Mouse (Mus musculus) forebrain, embryonic 11.5 days (tissue): ENCODE measurements at regions not wholly inside any gene's neighbourhood (a gene's known extent, or its start where the extent isn't known, plus 50 kb on each side); places are given as distances from the start of the nearest gene placed in this dataset.

Experiments
- ATAC-seq: fragments of 200-750 bp; cut with Nextera tagmentation; replicated peaks from 2 replicates; pipeline ENCODE4 v1.8.0; 2017; ENCODE audit warnings: moderate TSS enrichment; ENCODE audit not compliant: low FRiP score
- DNase-seq: peaks from one replicate; pipeline ENCODE4 v3.0.0-alpha.2; 2017; ENCODE audit warnings: low spot score
- H3K27ac ChIP-seq: fragments of 300-500 bp; sonication (generic); 2 replicates; pipeline ENCODE4 v1.5.1; 2014; ENCODE audit warnings: low read depth, low read length
- H3K27me3 ChIP-seq: fragments of 300-500 bp; sonication (generic); 2 replicates; pipeline ENCODE4 v1.6.1; 2014; ENCODE audit warnings: mild to moderate bottlenecking, low read length, mixed read lengths; ENCODE audit not compliant: control insufficient read depth, insufficient read depth
- H3K36me3 ChIP-seq: fragments of 300-500 bp; sonication (generic); 2 replicates; pipeline ENCODE4 v1.6.1; 2014; ENCODE audit warnings: mild to moderate bottlenecking, low read length, moderate library complexity, mixed read lengths; ENCODE audit not compliant: control insufficient read depth, insufficient read depth
- H3K4me1 ChIP-seq: fragments of 300-500 bp; sonication (generic); replicated peaks from 2 replicates; pipeline ENCODE4 v1.6.1; 2014; ENCODE audit warnings: low read length, mixed read lengths; ENCODE audit not compliant: control insufficient read depth, insufficient read depth
- H3K4me2 ChIP-seq: fragments of 300-500 bp; sonication (generic); 2 replicates; pipeline ENCODE4 v1.6.1; 2014; ENCODE audit warnings: low read depth, mild to moderate bottlenecking, low read length, moderate library complexity, mixed read lengths; ENCODE audit not compliant: severe bottlenecking
- H3K4me3 ChIP-seq: fragments of 300-500 bp; sonication (generic); 2 replicates; pipeline ENCODE4 v1.5.1; 2014; ENCODE audit warnings: low read depth, low read length
- H3K9ac ChIP-seq: fragments of 300-500 bp; sonication (generic); 2 replicates; pipeline ENCODE4 v1.6.1; 2014; ENCODE audit warnings: low read length
- H3K9me3 ChIP-seq: fragments of 300-500 bp; sonication (generic); 2 replicates; pipeline ENCODE4 v1.6.1; 2016; ENCODE audit warnings: low read length, mixed read lengths; ENCODE audit not compliant: control insufficient read depth
- WGBS: fragments of 180-500 bp; shearing (Covaris S2); extraction: QIAGEN DNeasy Blood & Tissue Kit; methylation state at CpG from one replicate; pipeline ENCODE4 v1.1.7; 2014; 5-methylcytosine and 5-hydroxymethylcytosine counted together

DNA sequence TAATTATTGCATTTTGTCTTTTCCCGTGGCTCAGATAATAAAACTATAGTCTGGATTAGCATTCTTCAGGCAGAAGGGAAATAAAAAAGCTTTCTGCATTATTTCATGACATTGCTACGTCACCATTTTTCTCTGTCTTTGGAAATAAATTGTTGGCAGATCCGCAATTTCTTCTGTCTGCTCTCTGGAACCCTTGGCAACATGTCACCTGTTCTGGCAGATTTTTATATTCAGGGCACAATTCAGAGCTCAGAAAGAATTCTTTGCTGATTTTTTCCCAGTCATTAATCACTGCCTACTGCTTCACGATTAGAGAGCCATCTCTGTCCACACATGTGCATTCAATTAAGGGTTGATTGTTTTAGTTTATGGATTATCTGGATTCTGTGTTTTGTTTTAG is 460.5 kb downstream of the Cdh8 start:
- ATAC-seq (no peak), DNase-seq (no peak)
- Histone ChIP-seq H3K27ac (no peak overlapping the region), H3K27me3 (no peaks in the 10 kb centered on the region), H3K9ac (no peak overlapping the region), H3K36me3 (no peaks in the 10 kb centered on the region), H3K4me2 (no peak overlapping the region), H3K9me3 (no peaks in the 10 kb centered on the region), H3K4me1 (no peaks in the 10 kb centered on the region), H3K4me3 (no peak overlapping the region)
- WGBS, result 61% methylated on average over 4 of the region's 4 CpGs

GRCm38 (mm10) chr8:98913159-98913777 is 503.0 kb downstream of the Cdh8 start:
- no peaks in the 10 kb centered on the region for H3K36me3 ChIP-seq
- no peak overlapping the region for H3K9ac ChIP-seq
- WGBS, result 72% methylated on average over 3 of the region's 3 CpGs
- H3K27me3 ChIP-seq, result no peaks in the 10 kb centered on the region
- no peak overlapping the region for H3K4me3 ChIP-seq
- no peaks in the 10 kb centered on the region for H3K4me1 ChIP-seq
- H3K4me2 ChIP-seq, result no peak overlapping the region
- H3K27ac ChIP-seq, result no peak overlapping the region
- ATAC-seq (no peak), DNase-seq (no peak)
- no peaks in the 10 kb centered on the region for H3K9me3 ChIP-seq

GRCm38 (mm10) chr8:98893331-98893730 is 522.9 kb downstream of the Cdh8 start:
- H3K4me3 ChIP-seq, result no peak overlapping the region
- H3K36me3 ChIP-seq, result no peaks in the 10 kb centered on the region
- no peaks in the 10 kb centered on the region for H3K27me3 ChIP-seq
- no peaks in the 10 kb centered on the region for H3K9me3 ChIP-seq
- H3K4me1 ChIP-seq, result no peaks in the 10 kb centered on the region
- DNase-seq (no peak), ATAC-seq (no peak)
- no peak overlapping the region for H3K4me2 ChIP-seq
- WGBS, result 88% methylated on average over 4 of the region's 4 CpGs
- no peak overlapping the region for H3K27ac ChIP-seq
- no peak overlapping the region for H3K9ac ChIP-seq

GRCm38 (mm10) chr8:98861664-98862306 is 554.5 kb downstream of the Cdh8 start:
- H3K9me3 ChIP-seq, result no peaks in the 10 kb centered on the region
- no peak overlapping the region for H3K4me3 ChIP-seq
- 72% methylated on average over 2 of the region's 2 CpGs for WGBS
- H3K4me1 ChIP-seq, result no peaks in the 10 kb centered on the region
- H3K36me3 ChIP-seq, result no peaks in the 10 kb centered on the region
- H3K27me3 ChIP-seq, result no peaks in the 10 kb centered on the region
- no peak overlapping the region for H3K9ac ChIP-seq
- no peak overlapping the region for H3K27ac ChIP-seq
- H3K4me2 ChIP-seq, result no peak overlapping the region
- ATAC-seq (no peak), DNase-seq (no peak)

GRCm38 (mm10) chr8:98861175-98861574 is 555.1 kb downstream of the Cdh8 start:
- no peak for DNase-seq
- ATAC-seq, result no peak
- H3K36me3 ChIP-seq, result no peaks in the 10 kb centered on the region
- H3K4me2 ChIP-seq, result no peak overlapping the region
- H3K27me3 ChIP-seq, result no peaks in the 10 kb centered on the region
- H3K9me3 ChIP-seq, result no peaks in the 10 kb centered on the region
- no peak overlapping the region for H3K27ac ChIP-seq
- no peak overlapping the region for H3K9ac ChIP-seq
- no peaks in the 10 kb centered on the region for H3K4me1 ChIP-seq
- no peak overlapping the region for H3K4me3 ChIP-seq
- WGBS, result 81% methylated on average over 4 of the region's 4 CpGs

DNA sequence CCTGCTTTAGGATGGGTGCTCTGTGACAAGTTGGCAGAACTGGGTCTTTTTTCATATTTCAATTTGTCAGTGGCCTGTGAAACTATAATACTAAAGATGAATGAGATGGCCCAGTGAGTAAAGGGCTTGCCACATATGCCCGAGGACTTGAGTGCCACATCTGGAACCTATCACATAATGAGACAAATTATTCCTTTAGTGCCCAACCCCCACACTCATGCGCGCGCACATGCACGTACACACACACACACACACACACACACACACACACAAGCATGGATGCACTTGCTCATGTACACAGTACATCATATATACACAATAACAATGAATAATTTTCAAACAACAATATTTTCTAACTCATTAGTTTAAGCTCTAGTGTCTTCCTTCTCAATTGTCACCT is 555.9 kb downstream of the Cdh8 start:
- ATAC-seq, result no peak
- Histone ChIP-seq H3K36me3 (no peaks in the 10 kb centered on the region), H3K9ac (no peak overlapping the region), H3K9me3 (no peaks in the 10 kb centered on the region), H3K4me1 (no peaks in the 10 kb centered on the region), H3K4me2 (no peak overlapping the region), H3K27ac (no peak overlapping the region), H3K27me3 (no peaks in the 10 kb centered on the region), H3K4me3 (no peak overlapping the region)
- 73% methylated on average over 5 of the region's 5 CpGs for WGBS
- no peak for DNase-seq

GRCm38 (mm10) chr8:98829515-98829914 is 586.8 kb downstream of the Cdh8 start:
- Histone ChIP-seq H3K36me3 (no peaks in the 10 kb centered on the region), H3K9ac (no peak overlapping the region), H3K9me3 (no peaks in the 10 kb centered on the region), H3K4me3 (no peak overlapping the region), H3K27ac (no peak overlapping the region), H3K4me2 (no peak overlapping the region), H3K4me1 (no peaks in the 10 kb centered on the region), H3K27me3 (no peaks in the 10 kb centered on the region)
- DNase-seq (no peak), ATAC-seq (no peak)
- WGBS, result 86% methylated on average over 5 of the region's 5 CpGs

DNA sequence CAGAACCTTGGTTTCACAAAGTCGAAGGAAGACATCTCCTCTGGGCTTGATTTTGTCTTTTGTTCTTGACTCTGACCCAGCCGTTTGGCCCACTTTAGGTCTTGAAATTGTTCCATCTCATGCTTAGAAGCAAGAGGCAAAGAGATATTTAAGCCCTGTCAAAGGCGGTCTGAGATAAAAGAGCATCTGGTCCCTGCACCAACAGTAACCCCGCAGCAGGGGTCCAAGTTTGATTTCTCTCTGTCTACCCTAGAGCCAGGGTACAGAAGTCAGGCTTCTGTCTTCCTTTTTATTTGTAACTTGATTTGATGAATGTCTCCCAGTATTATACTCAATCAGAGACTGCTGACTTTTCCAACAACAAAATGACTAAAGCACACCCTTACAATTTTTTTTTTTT is 587.3 kb downstream of the Cdh8 start:
- Histone ChIP-seq H3K9ac (no peak overlapping the region), H3K27ac (no peak overlapping the region), H3K27me3 (no peaks in the 10 kb centered on the region), H3K4me2 (no peak overlapping the region), H3K4me3 (no peak overlapping the region), H3K4me1 (no peaks in the 10 kb centered on the region), H3K9me3 (no peaks in the 10 kb centered on the region), H3K36me3 (no peaks in the 10 kb centered on the region)
- no peak for ATAC-seq
- no peak for DNase-seq
- WGBS, result 66% methylated on average over 4 of the region's 4 CpGs

- Histone ChIP-seq H3K9ac (no peak overlapping the region), H3K27me3 (no peaks in the 10 kb centered on the region), H3K9me3 (no peaks in the 10 kb centered on the region), H3K36me3 (no peaks in the 10 kb centered on the region), H3K27ac (no peak overlapping the region), H3K4me1 (no peaks in the 10 kb centered on the region), H3K4me2 (no peak overlapping the region), H3K4me3 (no peak overlapping the region)
- DNase-seq (no peak), ATAC-seq (no peak)
- 87% methylated on average over 3 of the region's 3 CpGs for whole genome bisulfite sequencing
Measured at GRCm38 (mm10) chr8:98811922-98812321, 604.3 kb downstream of the Cdh8 start.
